Mouse (Mus musculus): Measurements from ENCODE around the gene Stard7. TPM values are rescaled to one million over a fixed set of nuclear protein-coding genes. Genes with fewer than 3 reads are reported as not detected.

Stard7 gene
- polyA plus RNA-seq, 1 experiment from 2014 or later, result 37.9 TPM

GRCm38 (mm10) chr2:127272806-127273205 is 2.8 kb downstream of the Stard7 start:
- no peak overlapping the region for H3K27ac ChIP-seq (ENCODE audit: low read length)
- H3K36me3 ChIP-seq (ENCODE audit: insufficient read depth, low read length), result no peaks in the 10 kb centered on the region
- no peak for DNase-seq (ENCODE audit: low spot score)
- H3K9me3 ChIP-seq (ENCODE audit: low read length), result no peaks in the 10 kb centered on the region
- no peaks in the 10 kb centered on the region for H3K4me1 ChIP-seq (ENCODE audit: insufficient read depth, low read depth, low read length)
- H3K4me2 ChIP-seq (replicated peaks; ENCODE audit: low read depth, low read length), result no peak overlapping the region
- ATAC-seq, result no peak
- 97% methylated on average over 3 of the region's 3 CpGs for WGBS
- H3K9ac ChIP-seq (replicated peaks; ENCODE audit: low read depth), result no peak overlapping the region
- no peak for TF ChIP-seq CTCF (IDR thresholded peaks at IDR 0.05)
- TF ChIP-seq EP300 (IDR thresholded peaks at IDR 0.05), result no peak
- no peak overlapping the region for H3K4me3 ChIP-seq (ENCODE audit: low read depth, low read length)
- no peaks in the 10 kb centered on the region for H3K27me3 ChIP-seq (replicated peaks; ENCODE audit: insufficient read depth, low read length)

DNA sequence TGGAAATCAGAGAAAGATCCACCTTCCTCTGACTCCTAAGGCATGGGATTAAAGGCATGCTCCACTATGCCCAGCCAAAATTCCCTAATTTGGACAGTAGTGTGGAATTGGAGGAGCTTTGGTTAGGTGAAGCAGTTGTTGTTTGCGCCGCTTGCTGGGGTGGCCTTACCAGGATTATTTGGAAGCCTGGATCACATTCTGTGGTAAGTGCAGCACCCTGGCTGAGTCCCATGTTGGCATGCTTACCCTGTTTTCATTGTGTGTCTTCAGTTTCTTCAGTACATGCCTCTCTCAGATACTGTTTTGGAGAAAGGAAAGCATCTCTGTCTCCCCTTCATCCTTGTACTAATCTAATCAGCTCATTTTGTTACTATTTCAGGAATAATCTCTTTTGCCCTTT is 4.6 kb downstream of the Stard7 start:
- Histone ChIP-seq H3K4me3 (ENCODE audit: low read depth, low read length) (no peak overlapping the region), H3K27ac (ENCODE audit: low read length) (no peak overlapping the region), H3K27me3 (replicated peaks; ENCODE audit: insufficient read depth, low read length) (no peaks in the 10 kb centered on the region), H3K4me1 (ENCODE audit: insufficient read depth, low read depth, low read length) (no peaks in the 10 kb centered on the region), H3K9ac (replicated peaks; ENCODE audit: low read depth) (no peak overlapping the region), H3K36me3 (ENCODE audit: insufficient read depth, low read length) (no peaks in the 10 kb centered on the region), H3K4me2 (replicated peaks; ENCODE audit: low read depth, low read length) (no peak overlapping the region), H3K9me3 (ENCODE audit: low read length) (no peaks in the 10 kb centered on the region)
- WGBS, result 89% methylated on average over 2 of the region's 2 CpGs
- no peak for DNase-seq (ENCODE audit: low spot score)
- no peak for TF ChIP-seq EP300 (IDR thresholded peaks at IDR 0.05)
- no peak for TF ChIP-seq CTCF (IDR thresholded peaks at IDR 0.05)
- ATAC-seq, result no peak

DNA sequence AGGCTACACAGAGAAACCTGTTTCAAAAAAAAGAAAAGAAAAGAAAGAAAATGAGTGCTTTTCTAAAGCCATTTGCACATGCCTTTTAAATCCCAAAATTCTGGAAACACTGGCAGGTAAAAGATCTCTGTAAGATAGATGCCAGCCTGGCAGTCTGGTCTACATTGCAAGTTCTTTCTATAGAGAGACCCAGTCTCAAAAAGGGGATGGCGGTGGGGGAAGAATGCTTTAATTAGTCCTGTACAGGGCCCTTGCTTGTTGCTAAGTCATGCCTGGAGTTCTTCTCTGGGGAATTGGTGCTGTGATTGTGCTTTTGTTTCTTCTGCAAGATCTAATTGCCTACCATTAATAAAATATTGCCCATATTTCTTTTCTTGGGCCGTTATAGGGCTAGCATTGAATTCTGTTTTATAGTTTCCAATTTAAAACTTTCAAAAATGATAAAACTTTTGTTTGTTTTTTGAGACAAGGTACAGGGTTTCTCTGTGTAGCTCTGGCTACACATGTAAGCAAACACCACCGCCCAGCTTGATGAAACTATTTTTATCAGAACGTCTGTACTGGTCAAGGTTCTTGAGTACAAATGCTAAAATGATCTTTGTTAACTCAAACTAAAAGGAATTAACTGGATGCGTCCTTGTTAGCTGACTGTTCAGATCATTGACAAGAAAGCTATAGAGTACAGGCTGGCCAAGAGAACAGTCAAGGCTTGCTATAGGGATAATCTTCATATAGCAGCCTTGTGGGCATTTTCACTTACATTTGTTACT is 5.7 kb downstream of the Stard7 start:
- WGBS, result 80% methylated on average over 5 of the region's 5 CpGs
- H3K36me3 ChIP-seq (ENCODE audit: insufficient read depth, low read length), result no peaks in the 10 kb centered on the region
- H3K27ac ChIP-seq (ENCODE audit: low read length), result no peak overlapping the region
- H3K9ac ChIP-seq (replicated peaks; ENCODE audit: low read depth), result no peak overlapping the region
- H3K4me1 ChIP-seq (ENCODE audit: insufficient read depth, low read depth, low read length), result no peaks in the 10 kb centered on the region
- ATAC-seq (no peak), DNase-seq (ENCODE audit: low spot score) (no peak)
- no peak overlapping the region for H3K4me2 ChIP-seq (replicated peaks; ENCODE audit: low read depth, low read length)
- no peaks in the 10 kb centered on the region for H3K9me3 ChIP-seq (ENCODE audit: low read length)
- TF ChIP-seq CTCF (IDR thresholded peaks at IDR 0.05) (no peak), EP300 (IDR thresholded peaks at IDR 0.05) (no peak)
- no peaks in the 10 kb centered on the region for H3K27me3 ChIP-seq (replicated peaks; ENCODE audit: insufficient read depth, low read length)
- H3K4me3 ChIP-seq (ENCODE audit: low read depth, low read length), result no peak overlapping the region

DNA sequence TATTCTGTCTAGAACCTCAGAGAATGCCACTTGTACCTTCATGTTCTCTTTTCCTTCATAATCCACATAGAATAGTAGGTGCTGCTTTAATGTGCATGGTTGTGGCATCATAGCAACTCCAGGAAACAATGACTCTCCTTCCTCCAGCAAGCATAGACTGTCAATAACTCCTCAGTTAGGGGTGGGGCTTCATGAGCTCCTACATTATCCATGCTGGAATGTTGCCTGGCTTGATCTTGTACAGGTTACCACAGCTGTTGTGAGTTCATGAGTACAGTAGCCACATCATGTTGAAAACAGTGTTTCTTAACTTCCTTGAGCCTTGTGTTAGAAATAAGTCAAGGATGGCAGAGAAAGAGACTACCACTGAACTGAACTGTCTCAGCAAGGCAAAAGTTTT is 8.1 kb downstream of the Stard7 start:
- no peaks in the 10 kb centered on the region for H3K4me1 ChIP-seq (ENCODE audit: insufficient read depth, low read depth, low read length)
- H3K9me3 ChIP-seq (ENCODE audit: low read length), result no peaks in the 10 kb centered on the region
- no peak overlapping the region for H3K9ac ChIP-seq (replicated peaks; ENCODE audit: low read depth)
- no peak overlapping the region for H3K4me2 ChIP-seq (replicated peaks; ENCODE audit: low read depth, low read length)
- DNase-seq (ENCODE audit: low spot score) (peak; percentile 59), ATAC-seq (peak; percentile 30; the same call in 1 of the 2 replicates)
- no peaks in the 10 kb centered on the region for H3K27me3 ChIP-seq (replicated peaks; ENCODE audit: insufficient read depth, low read length)
- no peaks in the 10 kb centered on the region for H3K36me3 ChIP-seq (ENCODE audit: insufficient read depth, low read length)
- H3K27ac ChIP-seq (ENCODE audit: low read length), result peak overlapping the region; percentile 26; the same call in 1 of the 2 replicates
- H3K4me3 ChIP-seq (ENCODE audit: low read depth, low read length), result no peak overlapping the region
- no peak for TF ChIP-seq CTCF (IDR thresholded peaks at IDR 0.05)
- TF ChIP-seq EP300 (IDR thresholded peaks at IDR 0.05), result no peak

DNA sequence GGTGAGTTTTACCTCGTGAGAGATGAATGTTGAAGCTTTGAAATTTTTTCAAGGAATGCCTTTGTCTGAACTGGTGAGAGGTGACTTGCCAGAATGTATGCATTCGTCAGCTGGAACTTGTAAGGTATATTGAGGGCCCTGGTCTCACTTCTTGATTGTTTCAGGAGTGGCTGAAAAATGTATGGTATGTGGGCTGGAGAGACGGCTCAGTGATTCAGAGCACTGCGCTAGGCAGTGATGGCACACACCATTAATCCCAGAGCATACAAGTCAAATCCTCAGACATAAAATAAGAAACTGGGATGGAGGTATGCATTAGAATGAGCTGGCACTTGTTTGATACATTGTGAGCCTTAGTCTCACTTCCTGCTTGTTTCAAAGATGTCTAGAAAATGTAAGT is 22.2 kb downstream of the Stard7 start:
- Histone ChIP-seq H3K9me3 (ENCODE audit: low read length) (no peaks in the 10 kb centered on the region), H3K4me3 (ENCODE audit: low read depth, low read length) (no peak overlapping the region), H3K9ac (replicated peaks; ENCODE audit: low read depth) (no peak overlapping the region), H3K4me2 (replicated peaks; ENCODE audit: low read depth, low read length) (no peak overlapping the region), H3K27ac (ENCODE audit: low read length) (no peak overlapping the region), H3K27me3 (replicated peaks; ENCODE audit: insufficient read depth, low read length) (no peaks in the 10 kb centered on the region), H3K36me3 (ENCODE audit: insufficient read depth, low read length) (peaks cover 18% of the 10 kb centered on the region), H3K4me1 (ENCODE audit: insufficient read depth, low read depth, low read length) (no peaks in the 10 kb centered on the region)
- TF ChIP-seq EP300 (IDR thresholded peaks at IDR 0.05) (no peak; the same call in 1 of the 2 replicates), CTCF (IDR thresholded peaks at IDR 0.05) (no peak)
- peak; percentile 37; the same call in 1 of the 2 replicates for ATAC-seq
- 52% methylated on average over 4 of the region's 4 CpGs for WGBS
- no peak for DNase-seq (ENCODE audit: low spot score)

DNA sequence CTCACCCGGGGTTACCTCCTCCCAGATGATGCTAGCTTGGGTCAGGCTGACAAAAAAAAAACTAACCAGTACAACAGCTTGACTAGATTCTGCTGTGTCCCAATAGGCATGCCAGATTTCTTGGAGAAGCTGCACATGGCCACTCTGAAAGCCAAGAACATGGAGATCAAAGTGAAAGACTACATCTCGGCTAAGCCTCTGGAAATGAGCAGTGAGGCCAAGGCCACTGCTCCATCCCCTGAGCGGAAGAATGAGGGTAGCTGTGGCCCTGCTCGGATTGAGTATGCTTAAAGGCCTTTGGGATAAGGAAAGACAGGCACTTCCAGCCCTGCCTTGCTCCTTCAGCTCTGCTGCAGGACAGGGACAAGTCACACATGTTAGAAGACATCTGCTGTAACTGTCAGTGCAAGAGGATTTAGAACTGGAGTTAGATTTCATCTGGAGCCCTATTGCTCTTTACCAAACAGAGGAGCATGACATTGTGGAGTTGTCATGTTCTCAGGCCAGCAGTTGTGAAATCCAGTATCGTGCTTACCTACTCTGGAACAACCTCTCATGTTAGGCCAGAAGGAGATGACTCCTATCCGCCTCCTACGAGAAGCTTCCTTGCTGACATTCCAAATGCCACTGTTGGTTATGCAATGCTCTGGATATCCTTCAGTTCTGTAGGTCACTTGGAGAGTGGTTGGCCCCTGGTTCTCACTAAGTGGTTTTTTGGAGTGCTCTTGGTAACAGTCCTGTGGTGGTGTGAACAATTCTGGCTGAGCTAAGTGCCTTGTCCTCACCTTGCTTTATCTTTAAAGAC is 27.2 kb downstream of the Stard7 start:
- Histone ChIP-seq H3K27me3 (replicated peaks; ENCODE audit: insufficient read depth, low read length) (no peaks in the 10 kb centered on the region), H3K27ac (ENCODE audit: low read length) (no peak overlapping the region), H3K4me2 (replicated peaks; ENCODE audit: low read depth, low read length) (no peak overlapping the region), H3K4me1 (ENCODE audit: insufficient read depth, low read depth, low read length) (no peaks in the 10 kb centered on the region), H3K9ac (replicated peaks; ENCODE audit: low read depth) (no peak overlapping the region), H3K36me3 (ENCODE audit: insufficient read depth, low read length) (peaks cover 28% of the 10 kb centered on the region), H3K9me3 (ENCODE audit: low read length) (no peaks in the 10 kb centered on the region), H3K4me3 (ENCODE audit: low read depth, low read length) (no peak overlapping the region)
- 79% methylated on average over 7 of the region's 7 CpGs for WGBS
- ATAC-seq, result peak; percentile 44; the same call in 1 of the 2 replicates
- TF ChIP-seq CTCF (IDR thresholded peaks at IDR 0.05) (no peak), EP300 (IDR thresholded peaks at IDR 0.05) (peak; percentile 34; the same call in 1 of the 2 replicates)
- peak; percentile 22 for DNase-seq (ENCODE audit: low spot score)
